Mouse (Mus musculus) ES-Bruce4 (cell line): ENCODE results near the gene Sox12.

Source experiments
- EP300 ChIP-seq: IDR thresholded peaks from 2 replicates; pipeline ENCODE4 v1.6.1; 2011; ENCODE audit warnings: low read depth, low read length; ENCODE audit not compliant: insufficient read depth
- POLR2A ChIP-seq: IDR thresholded peaks from one replicate; pipeline ENCODE4 v1.8.1; 2011; ENCODE audit warnings: low read length; ENCODE audit not compliant: insufficient read depth

GRCm38 (mm10) chr2:152363245-152364147 is 34.4 kb downstream of the Sox12 start:
- TF ChIP-seq POLR2A (no peak), EP300 (peak; percentile 63; the same call in 1 of the 2 replicates)
